Mouse (Mus musculus) heart, postnatal 10 days (tissue): ENCODE results near the gene March9. TPM values are rescaled to one million over a fixed set of nuclear protein-coding genes. Genes with fewer than 3 reads are reported as not detected.

Experiments
- DNase-seq, 2 experiments: peaks; one replicate each; pipeline ENCODE4 v3.0.0; 2021
- intact Hi-C: fragments of 180-260 bp; cut with DNase I; formaldehyde crosslinking; loops from one replicate; pipeline ENCODE4 v1.15.1; 2025
- total RNA-seq, 2 experiments: library from RNA; stranded (reverse); gene quantifications; 2 replicates each; pipeline ENCODE4 v1.2.3; 2021

The March9 gene
- 1 to 10 TPM; 1.7 to 2.9 TPM for total RNA-seq

DNA sequence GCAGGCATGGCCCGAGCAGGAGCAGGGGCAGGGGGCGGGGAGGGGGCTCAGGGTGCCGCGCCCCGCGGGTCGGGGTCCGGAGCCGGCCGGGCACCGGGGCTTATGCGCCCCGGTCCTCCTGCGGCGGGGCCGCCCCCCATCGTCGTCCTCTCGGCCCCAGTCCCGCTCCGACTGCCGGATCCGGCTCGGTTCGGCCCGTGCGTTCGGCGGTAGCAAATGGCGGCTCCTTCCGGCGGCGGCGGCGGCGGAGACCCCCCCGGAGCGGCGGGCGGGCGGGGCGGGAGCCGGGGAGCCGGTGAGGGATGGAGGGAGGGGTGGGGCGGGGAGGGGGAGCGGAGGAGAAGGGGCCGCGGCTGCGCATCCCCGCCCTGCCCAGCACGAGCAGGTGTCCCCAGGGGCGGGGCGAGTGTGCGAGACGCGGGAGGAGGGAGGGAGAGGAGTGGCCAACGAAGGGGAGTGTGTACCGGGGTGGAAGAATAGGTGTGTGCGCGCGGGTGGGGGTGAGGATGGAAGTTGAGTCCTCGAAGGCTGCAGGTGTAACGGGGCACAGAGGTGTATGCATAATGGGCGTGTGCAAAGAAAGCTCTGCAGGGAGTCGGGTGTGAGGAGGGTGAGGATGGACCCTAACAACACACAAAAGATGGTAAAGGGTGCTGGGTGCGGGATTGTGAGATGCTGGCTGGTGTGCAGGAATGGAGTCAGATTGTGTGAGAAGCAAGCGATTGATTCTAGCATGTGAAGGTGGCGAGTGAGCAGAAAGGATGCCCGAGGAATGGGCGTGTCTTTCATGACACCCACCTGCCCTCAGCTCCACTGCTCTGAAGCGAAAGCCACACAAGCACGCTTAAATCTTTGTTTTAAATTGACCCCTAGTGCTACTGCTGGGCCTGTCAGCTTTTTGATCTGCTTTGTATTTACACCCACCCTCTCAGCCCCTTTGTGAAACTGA, at the start of gene March9:
Gene March9 (minus strand): TSS at position 217 of the 949 bp plus-strand sequence.
- intact Hi-C loops: no loop called here
- DNase-seq: peak in 1 of 2 experiments; percentile 51

DNA sequence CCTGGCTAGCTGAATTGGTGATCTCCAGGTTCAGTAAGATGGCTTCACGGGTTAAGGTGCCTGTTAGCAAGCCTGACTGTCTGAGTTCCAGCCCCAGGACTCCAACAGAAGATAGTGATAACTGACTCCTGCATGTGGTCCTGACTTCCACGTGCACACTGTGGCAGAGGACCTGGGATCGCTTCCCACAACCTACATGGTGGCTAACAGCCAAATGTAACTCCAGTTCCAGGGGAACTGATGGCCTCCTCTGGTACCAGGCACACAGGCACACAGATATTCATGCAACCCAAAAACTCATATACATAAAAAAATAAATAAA, 48.2 kb upstream of the March9 start:
- intact Hi-C loops: no loop called here
- no peak for DNase-seq

- intact Hi-C loops: no loop called here
- no peak for DNase-seq
Observed at GRCm38 (mm10) chr10:127107563-127108261, 47.7 kb upstream of the March9 start.

DNA sequence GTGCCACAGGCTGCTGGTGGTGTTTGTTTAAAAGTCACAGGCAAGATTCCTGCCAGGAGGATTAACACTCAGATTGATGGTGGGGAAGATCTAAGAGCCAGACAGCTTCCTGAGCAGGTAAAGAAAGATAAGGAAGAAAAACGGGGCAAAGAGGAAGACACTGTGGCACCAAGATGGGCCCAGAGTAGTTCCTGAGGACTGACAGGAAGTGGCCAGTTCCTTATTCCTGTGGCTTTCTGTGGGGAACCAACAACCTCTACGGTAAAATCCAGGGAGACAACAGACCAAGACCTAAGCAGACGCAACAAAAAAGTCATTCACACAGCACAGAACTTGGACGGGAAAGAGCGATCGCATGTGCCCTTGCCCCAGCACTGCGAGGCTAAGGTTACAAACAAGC, 43.6 kb upstream of the March9 start:
- no peak for DNase-seq
- intact Hi-C loops: no loop called here

- intact Hi-C loops: no loop called here
- no peak for DNase-seq
Observed at GRCm38 (mm10) chr10:127101151-127101550, 41.2 kb upstream of the March9 start.

DNA sequence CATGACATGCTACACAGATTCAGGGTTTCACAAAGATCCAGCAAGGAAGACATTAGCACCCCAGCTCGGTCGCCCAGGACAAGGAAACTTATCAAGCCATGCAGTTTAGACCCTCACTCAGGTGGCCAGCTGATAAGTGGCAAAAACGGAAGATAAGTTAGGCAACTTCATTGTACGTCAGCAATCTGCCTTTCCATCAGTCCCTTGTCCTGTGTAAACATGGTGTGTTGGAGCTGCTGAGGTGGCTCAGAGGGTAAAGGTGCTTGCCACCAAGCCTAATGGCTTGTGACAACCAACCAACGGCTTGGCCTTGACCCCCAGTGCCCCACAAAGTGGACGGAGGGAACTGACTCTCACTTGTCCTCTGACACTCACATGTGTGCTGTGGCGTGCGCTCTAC, 40.4 kb upstream of the March9 start:
- intact Hi-C loops: no loop called here
- no peak for DNase-seq

- DNase-seq: no peak
- intact Hi-C loops: no loop called here
Observed at GRCm38 (mm10) chr10:127099868-127100267, 39.9 kb upstream of the March9 start.

- no peak for DNase-seq
Observed at GRCm38 (mm10) chr10:127099191-127099590, 39.2 kb upstream of the March9 start.

GRCm38 (mm10) chr10:127098514-127098913, 38.5 kb upstream of the March9 start:
- intact Hi-C loops: no loop called here
- no peak for DNase-seq

More at GRCm38 (mm10) chr10:127099191-127099590, 39.2 kb upstream of the March9 start:
- intact Hi-C loops: no loop called here

GRCm38 (mm10) chr10:127094382-127094802, 34.4 kb upstream of the March9 start:
- DNase-seq: peak in 1 of 2 experiments; percentile 21
- intact Hi-C loops: no loop called here

DNA sequence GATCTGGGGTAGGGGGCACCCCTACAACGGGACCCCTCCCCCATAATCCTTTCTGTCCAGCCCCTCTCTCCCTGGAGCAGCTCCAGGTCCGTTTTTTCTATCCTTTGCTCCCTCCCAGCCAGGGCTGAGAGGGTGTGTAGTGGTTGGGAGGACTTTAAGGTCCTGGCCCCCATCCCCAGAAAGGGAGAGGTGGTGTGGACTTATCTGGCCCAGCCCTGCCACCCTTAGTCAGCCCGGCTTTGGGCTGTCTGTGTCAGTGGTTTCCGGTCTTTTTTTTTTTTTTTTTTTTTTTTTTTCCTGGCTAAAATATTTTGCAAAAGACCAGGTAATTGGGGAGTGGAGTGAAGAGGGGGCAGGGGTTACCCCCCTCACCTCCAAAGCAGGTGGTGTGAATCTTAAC, 32.8 kb upstream of the March9 start:
- DNase-seq: no peak
- intact Hi-C loops: no loop called here

GRCm38 (mm10) chr10:127091507-127092396, 31.8 kb upstream of the March9 start:
- DNase-seq: peak in 1 of 2 experiments; percentile 40
- intact Hi-C loops: no loop called here

- DNase-seq: peak; percentile 68 to 73
- intact Hi-C loops: no loop called here
Observed at GRCm38 (mm10) chr10:127090560-127091411, 30.8 kb upstream of the March9 start.

DNA sequence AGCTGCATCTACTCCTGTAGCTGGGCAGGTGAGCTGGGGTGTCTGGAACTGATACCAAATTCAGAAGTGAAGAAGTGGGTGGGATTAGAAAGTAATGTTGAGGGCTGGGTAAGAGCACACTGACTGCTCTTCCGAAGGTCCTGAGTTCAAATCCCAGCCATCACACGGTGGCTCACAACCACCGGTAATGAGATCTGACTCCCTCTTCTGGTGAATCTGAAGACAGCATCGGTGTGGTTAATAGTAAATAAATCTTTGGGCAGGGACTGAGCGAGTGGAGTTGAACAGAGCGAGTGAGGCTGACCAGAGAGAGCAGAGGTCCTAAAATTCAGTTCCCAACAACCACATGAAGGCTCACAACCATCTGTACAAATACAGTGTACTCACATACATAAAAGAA, 25.6 kb upstream of the March9 start:
- no peak for DNase-seq
- intact Hi-C loops: no loop called here

DNA sequence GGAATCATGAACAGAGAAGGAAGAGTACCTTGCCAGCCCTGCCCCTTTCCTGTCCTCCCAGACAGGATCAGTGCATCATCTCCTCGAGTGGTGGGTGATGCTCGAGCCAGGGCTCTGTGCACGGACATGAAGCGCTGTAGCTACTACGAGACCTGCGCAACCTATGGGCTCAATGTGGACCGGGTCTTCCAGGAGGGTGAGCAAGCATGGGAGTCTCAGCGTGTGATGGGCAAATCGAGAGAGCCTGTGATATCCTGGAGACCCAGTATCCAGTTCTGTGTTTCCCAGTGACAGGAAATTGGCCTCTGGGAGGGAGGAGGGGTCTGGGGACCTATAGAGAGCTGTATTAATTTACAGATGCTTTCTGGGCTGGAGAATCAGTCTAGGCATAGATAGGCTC, 25.1 kb upstream of the March9 start:
- DNase-seq: no peak
- intact Hi-C loops: no loop called here

DNA sequence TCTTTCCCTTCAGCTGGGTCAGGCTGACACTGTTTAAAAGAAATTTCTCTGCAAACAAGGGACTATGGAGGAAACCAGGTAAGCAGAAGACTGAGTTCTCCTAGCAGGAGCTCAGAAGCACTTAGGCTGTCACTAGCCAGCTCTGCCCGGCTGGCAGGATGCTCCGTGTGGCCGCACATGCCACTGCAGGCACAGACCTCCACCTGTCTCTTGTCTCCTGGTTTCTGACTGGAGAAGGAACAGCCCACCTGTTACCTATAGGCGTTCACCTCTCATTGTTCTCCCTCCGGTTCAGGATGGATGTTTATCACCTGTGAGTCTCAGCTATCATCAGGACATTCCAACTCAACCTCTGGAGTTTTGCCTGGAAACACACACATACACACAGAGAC, 23.9 kb upstream of the March9 start:
- intact Hi-C loops: no loop called here
- no peak for DNase-seq

DNA sequence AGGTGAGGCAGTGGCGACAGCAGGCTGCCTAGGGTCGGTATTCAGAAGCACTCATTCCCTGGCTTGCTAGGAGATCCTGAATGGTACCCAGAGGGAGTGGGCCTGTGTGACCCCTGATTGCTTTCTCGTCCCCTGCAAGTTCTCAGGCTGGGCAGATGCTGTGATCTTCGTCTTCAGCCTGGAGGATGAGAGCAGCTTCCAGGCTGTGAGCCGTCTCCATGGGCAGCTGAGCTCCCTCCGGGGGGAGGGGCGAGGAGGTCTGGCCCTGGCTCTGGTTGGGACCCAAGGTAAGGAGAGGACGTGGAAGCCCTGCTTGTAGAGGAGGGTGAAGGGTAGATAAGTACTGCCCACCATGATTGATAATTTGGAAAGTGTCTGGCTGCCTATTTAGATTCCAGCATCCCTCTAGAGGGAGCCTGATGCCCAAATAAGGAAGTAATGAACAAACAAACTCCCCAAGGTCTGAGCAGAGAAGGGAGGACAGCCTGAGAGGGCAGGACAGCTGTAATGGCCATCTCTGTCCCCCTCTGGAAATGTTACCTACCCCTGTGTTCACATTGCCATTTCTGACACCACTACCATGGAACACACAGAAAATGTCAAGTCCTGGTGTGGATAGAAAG, 23.4 kb upstream of the March9 start:
- intact Hi-C loops: no loop called here

GRCm38 (mm10) chr10:127081996-127082620, 22.1 kb upstream of the March9 start:
- DNase-seq: no peak
- intact Hi-C loops: no loop called here

More for the DNA sequence above, 23.4 kb upstream of the March9 start:
- DNase-seq: no peak
